Mouse (Mus musculus): ENCODE results near the gene Olfr635.
"Not testable (repeated sequence)": the region's sequence is repeated elsewhere in the genome, so short reads cannot be mapped to it uniquely, and the experiment has no call there.

Gene Olfr635

GRCm38 (mm10) chr7:103970852-103971251 lies at the start of gene Olfr635:
TSS of gene Olfr635 (plus strand) at chr7:103971152.
- DNase-seq (ENCODE audit: extremely low spot score, low read depth, low spot score): no peak

GRCm38 (mm10) chr7:103928525-103928924 lies 42.4 kb upstream of the Olfr635 start, which contains the start of gene Olfr631:
TSS of gene Olfr631 (plus strand) at chr7:103928825.
- no peak for DNase-seq (ENCODE audit: extremely low spot score, low read depth, low spot score)

- no peak for DNase-seq (ENCODE audit: extremely low spot score, low read depth, low spot score)
Observed at GRCm38 (mm10) chr7:103934264-103934663, 36.7 kb upstream of the Olfr635 start, which contains the start of gene Olfr632. TSS of gene Olfr632 (plus strand) at chr7:103934347.

GRCm38 (mm10) chr7:103942730-103943129 lies 28.2 kb upstream of the Olfr635 start:
- DNase-seq (ENCODE audit: extremely low spot score, low read depth, low spot score): peak; percentile 37

GRCm38 (mm10) chr7:103944137-103944536 lies 26.8 kb upstream of the Olfr635 start, which contains the start of gene Olfr633:
TSS of gene Olfr633 (plus strand) at chr7:103944437.
- no peak for DNase-seq (ENCODE audit: extremely low spot score, low read depth, low spot score)

GRCm38 (mm10) chr7:103966873-103967272 lies 4.1 kb upstream of the Olfr635 start:
- not testable (repeated sequence) for DNase-seq (ENCODE audit: extremely low spot score, low read depth, low spot score)

GRCm38 (mm10) chr7:103971782-103972181 lies 830 bp downstream of the Olfr635 start:
- no peak for DNase-seq (ENCODE audit: extremely low spot score, low read depth, low spot score)

GRCm38 (mm10) chr7:103998446-103998845 lies 27.5 kb downstream of the Olfr635 start, which contains the start of gene Olfr638:
TSS of gene Olfr638 (plus strand) at chr7:103998746.
- no peak for DNase-seq (ENCODE audit: extremely low spot score, low read depth, low spot score)

GRCm38 (mm10) chr7:103999124-103999523 lies 28.2 kb downstream of the Olfr635 start:
- DNase-seq (ENCODE audit: extremely low spot score, low read depth, low spot score): no peak

GRCm38 (mm10) chr7:104017203-104017602 lies 46.3 kb downstream of the Olfr635 start, which contains the start of gene Olfr639:
TSS of gene Olfr639 (minus strand) at chr7:104017303.
- no peak for DNase-seq (ENCODE audit: extremely low spot score, low read depth, low spot score)

GRCm38 (mm10) chr7:104018953-104019352 lies 48.0 kb downstream of the Olfr635 start:
- DNase-seq (ENCODE audit: extremely low spot score, low read depth, low spot score): no peak

GRCm38 (mm10) chr7:104021651-104022050 lies 50.7 kb downstream of the Olfr635 start:
- DNase-seq (ENCODE audit: extremely low spot score, low read depth, low spot score): no peak

GRCm38 (mm10) chr7:104025473-104025872 lies 54.5 kb downstream of the Olfr635 start, which contains the start of gene Olfr640:
TSS of gene Olfr640 (minus strand) at chr7:104025573.
- DNase-seq (ENCODE audit: extremely low spot score, low read depth, low spot score): no peak

GRCm38 (mm10) chr7:104026978-104027377 lies 56.0 kb downstream of the Olfr635 start:
- DNase-seq (ENCODE audit: extremely low spot score, low read depth, low spot score): no peak

- no peak for DNase-seq (ENCODE audit: extremely low spot score, low read depth, low spot score)
Observed at GRCm38 (mm10) chr7:104035145-104035544, 64.2 kb downstream of the Olfr635 start, which contains the start of gene Olfr641. TSS of gene Olfr641 (plus strand) at chr7:104035445.
